Mouse (Mus musculus) small intestine, adult 2 months (tissue): ENCODE results near the gene Grb2.

ENCODE experiments used
- CTCF ChIP-seq: fragments of 200-500 bp; IDR thresholded peaks from 2 replicates; pipeline ENCODE4 v1.5.1; 2012; ENCODE audit warnings: low read depth, mild to moderate bottlenecking, control low read depth, inconsistent platforms, low read length, moderate library complexity, mixed read lengths; ENCODE audit not compliant: insufficient replicate concordance, insufficient read length; ENCODE audit errors: extremely low read depth
- POLR2A ChIP-seq: fragments of 200-500 bp; IDR thresholded peaks from 2 replicates; pipeline ENCODE4 v1.6.1; 2012; ENCODE audit warnings: low read depth, mild to moderate bottlenecking, control low read depth, inconsistent platforms, low read length, moderate library complexity

- peak; percentile 40; the same call in 1 of the 2 replicates for TF ChIP-seq CTCF
- no peak for TF ChIP-seq POLR2A
Measured at GRCm38 (mm10) chr11:115631505-115631890, 76.9 kb downstream of the Grb2 start.
